Mouse (Mus musculus) adrenal gland, postnatal 36 days (tissue): Measurements from ENCODE around the gene Zfp683. TPM values are rescaled to one million over a fixed set of nuclear protein-coding genes. Genes with fewer than 3 reads are reported as not detected.

Experiments
- DNase-seq, 2 experiments: peaks; one replicate each; pipeline ENCODE4 v3.0.0; 2021; ENCODE audit warnings: mixed read lengths in 1 of 2
- long read RNA-seq, 2 experiments: library from polyadenylated mRNA; stranded (forward); transcript quantifications; one replicate each; pipeline ENCODE4 v2.0.0; 2021; ENCODE audit warnings: borderline sequencing depth in 2 of 2
- total RNA-seq, 2 experiments: library from RNA; stranded (reverse); gene quantifications; 2 replicates each; pipeline ENCODE4 v1.2.3; 2021

Gene Zfp683
- total RNA-seq, result not detected
- long read RNA-seq, experiment 1, result 0 reads
- long read RNA-seq, experiment 2, result 0 reads

GRCm38 (mm10) chr4:134053538-134053937 lies at the start of gene Zfp683:
Zfp683 (plus strand) TSS chr4:134053838.
- DNase-seq, result no peak

- DNase-seq, result no peak
These were observed 47.9 kb upstream of the Zfp683 start for GRCm38 (mm10) chr4:134005581-134006358.

- no peak for DNase-seq
These were observed 46.8 kb upstream of the Zfp683 start for GRCm38 (mm10) chr4:134006845-134007244.

- DNase-seq, result no peak
These were observed 43.9 kb upstream of the Zfp683 start for GRCm38 (mm10) chr4:134009709-134010108.

- no peak for DNase-seq
These were observed 41.9 kb upstream of the Zfp683 start for GRCm38 (mm10) chr4:134011450-134012414.

- no peak for DNase-seq
These were observed 40.6 kb upstream of the Zfp683 start for GRCm38 (mm10) chr4:134012858-134013528.

GRCm38 (mm10) chr4:134016208-134016607 lies 37.4 kb upstream of the Zfp683 start:
- DNase-seq, result no peak

- DNase-seq, result no peak
These were observed 36.9 kb upstream of the Zfp683 start for GRCm38 (mm10) chr4:134016767-134017166.

- DNase-seq, result no peak
These were observed 36.3 kb upstream of the Zfp683 start for GRCm38 (mm10) chr4:134017201-134017865.

GRCm38 (mm10) chr4:134018038-134018778 lies 35.4 kb upstream of the Zfp683 start:
- no peak for DNase-seq

GRCm38 (mm10) chr4:134018779-134019145 lies 34.9 kb upstream of the Zfp683 start, which contains the start of gene Lin28a:
Lin28a (minus strand) TSS chr4:134018841.
- DNase-seq, result no peak

- DNase-seq, result no peak
These were observed 34.4 kb upstream of the Zfp683 start for GRCm38 (mm10) chr4:134019210-134019609.

- no peak for DNase-seq
These were observed 33.8 kb upstream of the Zfp683 start for GRCm38 (mm10) chr4:134019641-134020351.

- peak; percentile 80 to 83 for DNase-seq
These were observed 33.0 kb upstream of the Zfp683 start for GRCm38 (mm10) chr4:134020621-134021020.

- no peak for DNase-seq
These were observed 27.8 kb upstream of the Zfp683 start for GRCm38 (mm10) chr4:134025802-134026201.

GRCm38 (mm10) chr4:134035953-134036352 lies 17.7 kb upstream of the Zfp683 start:
- DNase-seq, result peak; percentile 77 to 86

- DNase-seq, result no peak
These were observed 12.1 kb upstream of the Zfp683 start for GRCm38 (mm10) chr4:134041317-134042123.

GRCm38 (mm10) chr4:134043041-134043440 lies 10.6 kb upstream of the Zfp683 start:
- DNase-seq, result no peak

GRCm38 (mm10) chr4:134047648-134048047 lies 6.0 kb upstream of the Zfp683 start:
- no peak for DNase-seq
